20 mouse cellular contexts compared by ENCODE assay signal in genomic region chr13:36564764-36565315, GRCm38 (mm10).
DNase-seq lines count a peak whose midpoint lies in the region; ATAC-seq lines count a peak whose summit lies in the region.
"Had no signal": no experiment of that assay in that cellular context is flagged by ENCODE, and none has a peak within 500 bp of the region (broad histone marks: within the 10 kb centered on the region; RNA-seq: fewer than 3 reads in every experiment).

No protein-coding gene starts in this region.

- H3K27ac ChIP-seq in neural tube, embryonic 12.5 days = no peak overlapping the region
- no peak overlapping the region for H3K27ac ChIP-seq in neural tube, embryonic 15.5 days (replicated peaks)
- peak overlapping the region; percentile 48 for H3K27ac ChIP-seq in hindbrain, embryonic 11.5 days (ENCODE audit: low read depth, low read length)
- H3K27ac ChIP-seq in midbrain, embryonic 11.5 days (ENCODE audit: low read depth, low read length) = peak overlapping the region; percentile 40; the same call in 1 of the 2 replicates
- H3K27ac ChIP-seq: heart, embryonic 10.5 days; kidney, embryonic 15.5 days had no signal

- H3K4me2 ChIP-seq in neural tube, embryonic 12.5 days (replicated peaks) = no peak overlapping the region
- H3K4me2 ChIP-seq in neural tube, embryonic 15.5 days = no peak overlapping the region
- H3K4me2 ChIP-seq in hindbrain, embryonic 11.5 days (replicated peaks; ENCODE audit: low read depth, low read length) = no peak overlapping the region
- no peak overlapping the region for H3K4me2 ChIP-seq in midbrain, embryonic 11.5 days
- H3K4me2 ChIP-seq: kidney, embryonic 15.5 days; liver, embryonic 11.5 days; lung, embryonic 14.5 days had no signal

- ATAC-seq in neural tube, embryonic 12.5 days (ENCODE audit: low FRiP score, low read depth) = peak; percentile 58; the same call in 1 of the 2 replicates
- ATAC-seq in neural tube, embryonic 15.5 days (ENCODE audit: low FRiP score) = no peak
- ATAC-seq in hindbrain, embryonic 11.5 days (ENCODE audit: low FRiP score) = peak; percentile 77
- ATAC-seq in midbrain, embryonic 11.5 days (ENCODE audit: low FRiP score) = peak; percentile 59; the same call in 1 of the 2 replicates
- ATAC-seq: intestine, embryonic 16.5 days had no signal

- H3K4me1 ChIP-seq in neural tube, embryonic 12.5 days = peaks cover 17% of the 10 kb centered on the region
- peaks cover 18% of the 10 kb centered on the region for H3K4me1 ChIP-seq in neural tube, embryonic 15.5 days
- peaks cover 5% of the 10 kb centered on the region; the same call in 1 of the 2 replicates for H3K4me1 ChIP-seq in hindbrain, embryonic 11.5 days (replicated peaks; ENCODE audit: control insufficient read depth, insufficient read depth, low read length)
- peaks cover 13% of the 10 kb centered on the region for H3K4me1 ChIP-seq in midbrain, embryonic 11.5 days (ENCODE audit: control insufficient read depth, insufficient read depth, low read length)
- H3K4me1 ChIP-seq: kidney, embryonic 15.5 days had no signal

- WGBS in neural tube, embryonic 12.5 days = 24% methylated on average over 6 of the region's 6 CpGs
- WGBS in neural tube, embryonic 15.5 days = 14% methylated on average over 5 of the region's 6 CpGs
- 30% methylated on average over 6 of the region's 6 CpGs for WGBS in hindbrain, embryonic 11.5 days
- WGBS in midbrain, embryonic 11.5 days = 20% methylated on average over 5 of the region's 6 CpGs

- no peaks in the 10 kb centered on the region for H3K9me3 ChIP-seq in neural tube, embryonic 12.5 days
- no peaks in the 10 kb centered on the region for H3K9me3 ChIP-seq in neural tube, embryonic 15.5 days (replicated peaks)
- H3K9me3 ChIP-seq in hindbrain, embryonic 11.5 days (ENCODE audit: control insufficient read depth, low read length) = no peaks in the 10 kb centered on the region
- no peaks in the 10 kb centered on the region for H3K9me3 ChIP-seq in midbrain, embryonic 11.5 days (ENCODE audit: control insufficient read depth, low read length)
- H3K9me3 ChIP-seq: heart, embryonic 10.5 days; kidney, embryonic 15.5 days had no signal

- no peaks in the 10 kb centered on the region for H3K27me3 ChIP-seq in neural tube, embryonic 12.5 days (replicated peaks)
- no peaks in the 10 kb centered on the region for H3K27me3 ChIP-seq in neural tube, embryonic 15.5 days (replicated peaks)
- no peaks in the 10 kb centered on the region for H3K27me3 ChIP-seq in hindbrain, embryonic 11.5 days (ENCODE audit: control insufficient read depth, insufficient read depth, low read length)
- H3K27me3 ChIP-seq in midbrain, embryonic 11.5 days (ENCODE audit: control insufficient read depth, insufficient read depth, low read length) = no peaks in the 10 kb centered on the region
- H3K27me3 ChIP-seq: kidney, embryonic 15.5 days had no signal

- H3K4me3 ChIP-seq in neural tube, embryonic 12.5 days = no peak overlapping the region
- no peak overlapping the region for H3K4me3 ChIP-seq in neural tube, embryonic 15.5 days (replicated peaks)
- no peak overlapping the region for H3K4me3 ChIP-seq in hindbrain, embryonic 11.5 days (ENCODE audit: low read depth, low read length)
- no peak overlapping the region for H3K4me3 ChIP-seq in midbrain, embryonic 11.5 days (ENCODE audit: low read depth, low read length)
- H3K4me3 ChIP-seq: heart, embryonic 10.5 days; kidney, embryonic 15.5 days had no signal

- intact Hi-C loops in heart, postnatal 14 days (cut with DNase I) = no loop called here

- peak; percentile 39 for DNase-seq in hindbrain, embryonic 11.5 days (ENCODE audit: low spot score)
- DNase-seq in midbrain, embryonic 11.5 days (ENCODE audit: low spot score, missing footprints) = no peak
- no peak for DNase-seq in thymus, postnatal 4 days
- DNase-seq in gastrocnemius, adult 18-20 months (ENCODE audit: low spot score) = no peak
- no peak for DNase-seq in heart, postnatal 14 days
- DNase-seq: adrenal gland, postnatal 10 days; cerebellum, adult 2 months; gastrocnemius, postnatal 14 days; heart, postnatal 10 days; left cerebral cortex, postnatal 4 days; lung, embryonic 14.5 days; lung, postnatal 4 days; right cerebral cortex, postnatal 4 days; thymus, postnatal 14 days had no signal

- no peaks in the 10 kb centered on the region for H3K36me3 ChIP-seq in neural tube, embryonic 12.5 days
- H3K36me3 ChIP-seq in neural tube, embryonic 15.5 days = no peaks in the 10 kb centered on the region
- H3K36me3 ChIP-seq in hindbrain, embryonic 11.5 days (ENCODE audit: control insufficient read depth, insufficient read depth, low read length) = no peaks in the 10 kb centered on the region
- H3K36me3 ChIP-seq in midbrain, embryonic 11.5 days (ENCODE audit: control insufficient read depth, insufficient read depth, low read length) = no peaks in the 10 kb centered on the region
- H3K36me3 ChIP-seq: heart, embryonic 10.5 days; kidney, embryonic 15.5 days had no signal

- H3K9ac ChIP-seq in neural tube, embryonic 12.5 days = no peak overlapping the region
- H3K9ac ChIP-seq in neural tube, embryonic 15.5 days (replicated peaks) = no peak overlapping the region
- H3K9ac ChIP-seq in hindbrain, embryonic 11.5 days (ENCODE audit: low read depth, low read length) = no peak overlapping the region
- no peak overlapping the region for H3K9ac ChIP-seq in midbrain, embryonic 11.5 days (ENCODE audit: low read length)
- H3K9ac ChIP-seq: kidney, embryonic 15.5 days; lung, embryonic 14.5 days had no signal

Comparison
In these comparisons a context has a peak if more than half of its experiments do, and no peak if none do; other contexts are left out.
1. H3K27ac ChIP-seq: peak in hindbrain, embryonic 11.5 days (single experiment) and midbrain, embryonic 11.5 days (single experiment); none in neural tube, embryonic 12.5 days (single experiment) and neural tube, embryonic 15.5 days (single experiment).